Mouse (Mus musculus): ENCODE results near the gene Gm20403. TPM values are rescaled to one million over a fixed set of nuclear protein-coding genes. Genes with fewer than 3 reads are reported as not detected.
A peak's percentile ranks its signal among the peaks of the same experiment; 100 is the strongest.
"Not testable (repeated sequence)": the region's sequence is repeated elsewhere in the genome, so short reads cannot be mapped to it uniquely, and the experiment has no call there.

Gm20403 gene
- polyA plus RNA-seq, 1 experiment from 2014 or later, result not detected

GRCm38 (mm10) chr12:55006071-55006470, 19.7 kb upstream of the Gm20403 start:
- Histone ChIP-seq H3K9me3 (replicated peaks) (no peaks in the 10 kb centered on the region), H3K27ac (no peak overlapping the region), H3K4me2 (no peak overlapping the region), H3K4me3 (replicated peaks) (no peak overlapping the region), H3K27me3 (no peaks in the 10 kb centered on the region), H3K9ac (no peak overlapping the region), H3K4me1 (replicated peaks) (no peaks in the 10 kb centered on the region), H3K36me3 (no peaks in the 10 kb centered on the region)
- DNase-seq (no peak), ATAC-seq (ENCODE audit: low read depth) (no peak)
- 85% methylated on average over 7 of the region's 7 CpGs for WGBS (ENCODE audit: insufficient replicate concordance)

DNA sequence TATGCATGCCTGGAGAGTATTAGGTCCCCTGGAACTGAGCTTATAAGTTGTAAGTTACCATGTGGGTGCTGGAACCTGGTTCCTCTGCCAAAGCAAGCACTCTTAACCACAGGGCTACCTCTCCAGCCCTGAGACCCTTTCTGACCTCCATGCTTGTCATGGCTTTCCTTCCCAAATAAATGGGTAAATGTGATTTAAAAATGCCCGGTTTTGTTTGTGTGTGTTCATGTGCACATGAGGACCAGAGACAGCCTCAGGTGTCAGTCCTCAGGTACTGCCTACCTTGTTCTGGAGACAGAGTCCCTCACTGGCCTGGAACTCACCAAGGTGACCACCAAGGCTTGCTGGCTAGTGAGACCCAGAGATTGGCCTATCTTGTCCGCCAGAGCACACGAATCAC, 18.1 kb upstream of the Gm20403 start:
- Histone ChIP-seq H3K27ac (no peak overlapping the region), H3K4me2 (no peak overlapping the region), H3K27me3 (no peaks in the 10 kb centered on the region), H3K36me3 (no peaks in the 10 kb centered on the region), H3K4me3 (replicated peaks) (no peak overlapping the region), H3K9ac (no peak overlapping the region), H3K4me1 (replicated peaks) (peaks cover 2% of the 10 kb centered on the region; the same call in 1 of the 2 replicates), H3K9me3 (replicated peaks) (no peaks in the 10 kb centered on the region)
- ATAC-seq (ENCODE audit: low read depth) (no peak), DNase-seq (no peak)
- WGBS (ENCODE audit: insufficient replicate concordance), result 78% methylated on average over 3 of the region's 3 CpGs

GRCm38 (mm10) chr12:55003843-55004242, 17.5 kb upstream of the Gm20403 start:
- WGBS (ENCODE audit: insufficient replicate concordance), result 71% methylated on average over 5 of the region's 5 CpGs
- H3K9ac ChIP-seq, result no peak overlapping the region
- H3K9me3 ChIP-seq (replicated peaks), result no peaks in the 10 kb centered on the region
- peaks cover 6% of the 10 kb centered on the region; the same call in 1 of the 2 replicates for H3K4me1 ChIP-seq (replicated peaks)
- no peaks in the 10 kb centered on the region for H3K27me3 ChIP-seq
- no peak overlapping the region for H3K27ac ChIP-seq
- DNase-seq (no peak), ATAC-seq (ENCODE audit: low read depth) (no peak)
- H3K4me2 ChIP-seq, result no peak overlapping the region
- H3K36me3 ChIP-seq, result no peaks in the 10 kb centered on the region
- no peak overlapping the region for H3K4me3 ChIP-seq (replicated peaks)

DNA sequence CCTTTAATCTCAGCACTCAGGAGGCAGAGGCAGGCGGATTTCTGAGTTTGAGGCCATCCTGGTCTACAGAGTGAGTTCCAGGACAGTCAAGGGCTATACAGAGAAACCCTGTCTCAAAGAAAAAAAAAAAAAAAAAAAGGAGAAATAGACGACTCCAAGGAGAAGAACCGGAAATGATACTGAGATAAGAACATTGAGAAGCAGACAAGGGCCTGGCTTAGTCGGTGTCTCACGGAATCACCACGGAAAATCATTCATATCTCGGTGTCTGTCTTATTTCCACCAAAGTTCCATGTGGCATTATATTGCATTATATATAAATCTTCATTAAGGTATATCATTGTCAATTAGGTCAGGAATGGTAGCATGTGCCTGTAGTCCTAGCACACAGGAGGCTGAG, 16.2 kb upstream of the Gm20403 start:
- H3K27me3 ChIP-seq; ATAC-seq (ENCODE audit: low read depth); H3K27ac ChIP-seq; H3K4me3 ChIP-seq (replicated peaks); H3K36me3 ChIP-seq; H3K9ac ChIP-seq; DNase-seq; H3K4me1 ChIP-seq (replicated peaks); H3K9me3 ChIP-seq (replicated peaks); H3K4me2 ChIP-seq: not testable (repeated sequence)
- 58% methylated on average over 7 of the region's 7 CpGs for WGBS (ENCODE audit: insufficient replicate concordance)

DNA sequence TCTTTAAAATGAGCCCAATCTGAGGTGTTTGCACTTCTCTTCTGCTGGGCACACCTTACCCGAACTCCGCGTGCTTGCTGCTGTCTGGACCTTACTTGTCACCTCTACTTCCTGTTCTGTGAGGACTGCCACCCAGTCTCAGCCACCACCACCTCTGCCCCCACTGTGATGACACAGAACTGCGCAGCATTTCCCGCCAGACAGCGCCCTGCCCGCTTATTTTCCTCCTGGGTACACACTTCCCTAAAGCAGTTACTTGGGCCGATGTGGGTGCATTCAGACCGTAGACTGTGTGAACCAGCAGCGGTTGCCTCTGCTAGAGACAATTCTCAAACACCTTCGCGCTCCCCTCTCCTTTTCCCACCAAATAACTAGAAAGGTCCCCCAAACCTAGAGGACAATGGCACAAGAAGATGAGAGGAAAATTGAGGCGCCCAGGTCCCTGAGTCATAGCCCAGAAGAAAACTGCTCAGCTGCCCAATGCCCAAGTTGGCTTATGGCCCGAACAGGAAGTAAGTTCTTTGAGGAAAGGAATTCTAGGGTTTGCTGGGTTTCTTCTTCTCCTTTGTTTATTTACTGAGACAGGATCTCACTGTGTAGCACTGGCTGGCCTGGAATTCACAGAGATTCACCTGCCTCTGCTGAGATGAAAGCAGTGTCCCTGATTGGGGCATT, 12.8 kb upstream of the Gm20403 start:
- Histone ChIP-seq H3K4me1 (replicated peaks) (peaks cover 6% of the 10 kb centered on the region; the same call in 1 of the 2 replicates), H3K4me2 (peak overlapping the region; percentile 3; the same call in 1 of the 2 replicates), H3K4me3 (replicated peaks) (no peak overlapping the region), H3K9ac (0 out of 2 replicates have a peak overlapping the region, but pooled peaks have one; percentile 3), H3K9me3 (replicated peaks) (no peaks in the 10 kb centered on the region), H3K27ac (no peak overlapping the region), H3K36me3 (no peaks in the 10 kb centered on the region), H3K27me3 (no peaks in the 10 kb centered on the region)
- ATAC-seq (ENCODE audit: low read depth) (peak; percentile 43; the same call in 1 of the 2 replicates), DNase-seq (no peak)
- 41% methylated on average over 14 of the region's 14 CpGs for WGBS (ENCODE audit: insufficient replicate concordance)

- Histone ChIP-seq H3K4me2 (no peak overlapping the region), H3K4me1 (replicated peaks) (peaks cover 14% of the 10 kb centered on the region), H3K27ac (no peak overlapping the region), H3K4me3 (replicated peaks) (no peak overlapping the region), H3K27me3 (no peaks in the 10 kb centered on the region), H3K36me3 (no peaks in the 10 kb centered on the region), H3K9ac (no peak overlapping the region), H3K9me3 (replicated peaks) (no peaks in the 10 kb centered on the region)
- DNase-seq, result no peak
- WGBS (ENCODE audit: insufficient replicate concordance), result 57% methylated on average over 5 of the region's 5 CpGs
- no peak for ATAC-seq (ENCODE audit: low read depth)
Observed at GRCm38 (mm10) chr12:54998411-54998810, 12.1 kb upstream of the Gm20403 start.

DNA sequence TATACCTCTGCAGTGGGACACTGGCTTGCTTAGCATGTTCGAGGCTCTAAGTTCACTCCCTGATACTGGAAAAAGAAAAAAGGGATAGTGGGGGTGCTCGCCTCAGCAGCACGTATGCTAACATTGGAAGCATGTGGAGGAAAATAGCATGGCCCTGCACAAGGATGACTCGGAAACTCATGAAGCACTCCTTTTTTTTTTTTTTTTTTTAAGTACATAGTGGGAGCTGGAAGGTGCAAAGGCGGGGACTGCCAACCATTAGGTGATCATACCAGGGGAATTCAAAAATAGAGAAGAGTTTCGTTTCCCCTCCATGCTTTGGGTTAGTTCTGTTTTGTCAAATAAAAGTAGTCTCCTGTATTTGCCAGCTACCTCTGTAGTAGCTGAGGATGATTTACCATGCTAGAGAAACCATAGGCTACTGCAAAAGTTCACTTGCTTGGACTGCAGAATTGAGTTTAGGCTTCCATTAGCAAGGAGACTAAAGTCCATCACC, 10.7 kb upstream of the Gm20403 start:
- Histone ChIP-seq H3K27me3 (no peaks in the 10 kb centered on the region), H3K36me3 (no peaks in the 10 kb centered on the region), H3K9me3 (replicated peaks) (no peaks in the 10 kb centered on the region), H3K4me1 (replicated peaks) (peaks cover 21% of the 10 kb centered on the region), H3K4me3 (replicated peaks) (no peak overlapping the region), H3K9ac (no peak overlapping the region), H3K27ac (no peak overlapping the region), H3K4me2 (no peak overlapping the region)
- DNase-seq, result no peak
- WGBS (ENCODE audit: insufficient replicate concordance), result 70% methylated on average over 6 of the region's 6 CpGs
- no peak for ATAC-seq (ENCODE audit: low read depth)

- Histone ChIP-seq H3K27me3 (no peaks in the 10 kb centered on the region), H3K4me3 (replicated peaks) (no peak overlapping the region), H3K27ac (no peak overlapping the region), H3K9ac (no peak overlapping the region), H3K4me1 (replicated peaks) (peaks cover 21% of the 10 kb centered on the region), H3K9me3 (replicated peaks) (no peaks in the 10 kb centered on the region), H3K36me3 (no peaks in the 10 kb centered on the region), H3K4me2 (no peak overlapping the region)
- no peak for DNase-seq
- ATAC-seq (ENCODE audit: low read depth), result no peak
- 62% methylated on average over 3 of the region's 3 CpGs for WGBS (ENCODE audit: insufficient replicate concordance)
Observed at GRCm38 (mm10) chr12:54995965-54996364, 9.6 kb upstream of the Gm20403 start.

DNA sequence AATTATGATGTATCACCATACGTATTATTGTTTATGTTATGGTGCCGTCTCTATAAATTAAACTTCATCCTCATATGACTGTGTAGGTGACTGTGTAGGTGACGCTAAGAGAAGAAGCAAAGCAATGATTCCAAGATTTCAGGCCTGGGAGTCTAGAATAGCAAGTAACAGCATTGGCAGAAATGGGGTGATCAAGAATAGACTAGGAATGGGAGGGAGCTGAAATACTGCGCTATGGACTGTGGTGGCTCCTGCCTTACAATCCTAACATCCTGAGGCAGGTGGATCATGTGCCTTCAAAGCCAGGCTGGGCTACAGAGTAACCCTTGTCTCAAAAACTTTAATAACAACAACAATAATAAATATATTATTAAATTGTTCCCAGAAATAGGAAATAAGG, 8.1 kb upstream of the Gm20403 start:
- Histone ChIP-seq H3K4me3 (replicated peaks) (no peak overlapping the region), H3K27me3 (no peaks in the 10 kb centered on the region), H3K36me3 (no peaks in the 10 kb centered on the region), H3K4me1 (replicated peaks) (peaks cover 20% of the 10 kb centered on the region), H3K9me3 (replicated peaks) (no peaks in the 10 kb centered on the region), H3K9ac (no peak overlapping the region), H3K4me2 (no peak overlapping the region), H3K27ac (no peak overlapping the region)
- DNase-seq, result no peak
- 76% methylated on average over 4 of the region's 4 CpGs for WGBS (ENCODE audit: insufficient replicate concordance)
- ATAC-seq (ENCODE audit: low read depth), result no peak

DNA sequence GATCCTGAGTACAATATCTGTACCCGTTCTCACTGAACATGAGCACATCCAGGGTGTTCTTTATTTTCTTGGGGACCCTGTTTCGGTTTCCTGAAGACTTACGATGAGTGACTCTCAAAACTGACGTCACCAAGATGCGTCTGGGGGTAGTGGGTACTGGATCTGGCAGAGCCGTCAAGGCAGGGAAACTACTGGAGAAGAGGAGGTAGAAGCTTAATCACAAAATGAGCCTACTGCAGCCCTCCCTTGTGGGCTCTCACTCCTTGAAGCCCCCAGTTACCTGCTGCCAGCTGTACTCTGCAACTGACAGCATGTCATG, 7.7 kb upstream of the Gm20403 start:
- H3K36me3 ChIP-seq, result no peaks in the 10 kb centered on the region
- H3K9me3 ChIP-seq (replicated peaks), result no peaks in the 10 kb centered on the region
- H3K4me1 ChIP-seq (replicated peaks), result peaks cover 16% of the 10 kb centered on the region
- no peak overlapping the region for H3K9ac ChIP-seq
- H3K27me3 ChIP-seq, result no peaks in the 10 kb centered on the region
- DNase-seq (no peak), ATAC-seq (ENCODE audit: low read depth) (no peak)
- peak overlapping the region; percentile 11; the same call in 1 of the 2 replicates for H3K4me3 ChIP-seq (replicated peaks)
- H3K4me2 ChIP-seq, result peak overlapping the region; percentile 25
- 54% methylated on average over 6 of the region's 6 CpGs for WGBS (ENCODE audit: insufficient replicate concordance)
- no peak overlapping the region for H3K27ac ChIP-seq

GRCm38 (mm10) chr12:54993246-54994067, 7.1 kb upstream of the Gm20403 start:
- H3K9ac ChIP-seq, result no peak overlapping the region
- peaks cover 16% of the 10 kb centered on the region for H3K4me1 ChIP-seq (replicated peaks)
- no peaks in the 10 kb centered on the region for H3K36me3 ChIP-seq
- H3K27ac ChIP-seq, result no peak overlapping the region
- H3K27me3 ChIP-seq, result no peaks in the 10 kb centered on the region
- H3K9me3 ChIP-seq (replicated peaks), result no peaks in the 10 kb centered on the region
- ATAC-seq (ENCODE audit: low read depth) (peak; percentile 29; the same call in 1 of the 2 replicates), DNase-seq (no peak)
- 31% methylated on average over 16 of the region's 16 CpGs for WGBS (ENCODE audit: insufficient replicate concordance)
- H3K4me2 ChIP-seq, result peak overlapping the region; percentile 25
- H3K4me3 ChIP-seq (replicated peaks), result peak overlapping the region; percentile 11; the same call in 1 of the 2 replicates

All from liver, embryonic 13.5 days (tissue).